ENCODE assay signal across 18 mouse cellular contexts in the genomic region with DNA sequence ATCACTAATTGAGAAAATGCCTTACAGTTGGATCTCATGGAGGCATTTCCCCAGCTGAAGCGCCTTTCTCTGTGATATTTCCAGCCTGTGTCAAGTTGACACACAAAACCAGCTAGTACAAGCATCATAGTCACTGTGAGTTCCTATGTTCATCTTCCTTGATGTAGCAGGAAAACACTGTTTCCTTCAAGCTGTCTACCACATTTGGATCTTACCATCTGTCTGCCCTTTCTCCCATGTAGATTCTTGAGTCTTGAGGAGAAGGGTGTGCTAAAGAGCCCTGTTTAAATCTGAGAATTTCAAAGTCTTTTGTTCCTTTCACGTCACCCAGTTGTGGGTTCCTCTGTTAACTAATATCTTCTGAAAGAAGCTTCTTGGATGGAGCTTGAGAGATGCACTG.
A peak's percentile ranks its signal among the peaks of the same experiment; 100 is the strongest.
DNase-seq lines count a peak whose midpoint lies in the region; ATAC-seq lines count a peak whose summit lies in the region.
"Had no signal": no experiment of that assay in that cellular context is flagged by ENCODE, and none has a peak within 500 bp of the region (broad histone marks: within the 10 kb centered on the region; RNA-seq: fewer than 3 reads in every experiment).

No protein-coding gene starts in this region.

- intact Hi-C loops in left cerebral cortex, postnatal 25 days (cut with DNase I): no loop called here
- intact Hi-C loops in left cerebral cortex, postnatal 36 days (cut with DNase I): no loop called here

- ATAC-seq in erythroid progenitor cell, adult 5-6 weeks (replicated peaks; ENCODE audit: low FRiP score, poor library complexity, severe bottlenecking): no peak
- ATAC-seq: forebrain, embryonic 14.5 days; forebrain, embryonic 16.5 days had no signal

- peak; percentile 1 to 9 for DNase-seq in frontal cortex, adult 2 months (ENCODE audit: extremely low spot score in 1 of 2, low spot score in 1 of 2)
- DNase-seq in frontal cortex, postnatal 14 days (ENCODE audit: low spot score in 2 of 2): no peak
- DNase-seq in layer of hippocampus, adult 9-11 months: peak; percentile 9
- DNase-seq in layer of hippocampus, postnatal 10 days (ENCODE audit: low spot score in 2 of 2): no peak
- DNase-seq in left cerebral cortex, postnatal 25 days (ENCODE audit: low spot score in 2 of 2): peak; percentile 2 to 47
- DNase-seq in left cerebral cortex, postnatal 36 days (ENCODE audit: low spot score in 2 of 2): no peak
- DNase-seq in telencephalon, adult 2 months (ENCODE audit: low read depth, low spot score): peak; percentile 26
- DNase-seq: adrenal gland, adult 2 months; adrenal gland, postnatal 10 days; adrenal gland, postnatal 25 days; cerebellum, adult 11-12 months; cerebellum, adult 2 months; cerebellum, adult 9-10 months; cerebellum, postnatal 10 days; cerebellum, postnatal 25 days had no signal

Comparison
In these comparisons a context has a peak if more than half of its experiments do, and no peak if none do; other contexts are left out.
1. DNase-seq: peak in frontal cortex, adult 2 months (2 of 2), layer of hippocampus, adult 9-11 months (single experiment), left cerebral cortex, postnatal 25 days (2 of 2) and telencephalon, adult 2 months (single experiment); none in frontal cortex, postnatal 14 days (0 of 2), layer of hippocampus, postnatal 10 days (0 of 2) and left cerebral cortex, postnatal 36 days (0 of 2).